Mouse (Mus musculus): ENCODE results near the gene Adam17. TPM values are rescaled to one million over a fixed set of nuclear protein-coding genes. Genes with fewer than 3 reads are reported as not detected.

Adam17 gene
- polyA plus RNA-seq (2015; fragmentation: Nextera tagmentation; extraction: Ambion mirVana): 27.6 and 28.4 TPM in 2 replicates

DNA sequence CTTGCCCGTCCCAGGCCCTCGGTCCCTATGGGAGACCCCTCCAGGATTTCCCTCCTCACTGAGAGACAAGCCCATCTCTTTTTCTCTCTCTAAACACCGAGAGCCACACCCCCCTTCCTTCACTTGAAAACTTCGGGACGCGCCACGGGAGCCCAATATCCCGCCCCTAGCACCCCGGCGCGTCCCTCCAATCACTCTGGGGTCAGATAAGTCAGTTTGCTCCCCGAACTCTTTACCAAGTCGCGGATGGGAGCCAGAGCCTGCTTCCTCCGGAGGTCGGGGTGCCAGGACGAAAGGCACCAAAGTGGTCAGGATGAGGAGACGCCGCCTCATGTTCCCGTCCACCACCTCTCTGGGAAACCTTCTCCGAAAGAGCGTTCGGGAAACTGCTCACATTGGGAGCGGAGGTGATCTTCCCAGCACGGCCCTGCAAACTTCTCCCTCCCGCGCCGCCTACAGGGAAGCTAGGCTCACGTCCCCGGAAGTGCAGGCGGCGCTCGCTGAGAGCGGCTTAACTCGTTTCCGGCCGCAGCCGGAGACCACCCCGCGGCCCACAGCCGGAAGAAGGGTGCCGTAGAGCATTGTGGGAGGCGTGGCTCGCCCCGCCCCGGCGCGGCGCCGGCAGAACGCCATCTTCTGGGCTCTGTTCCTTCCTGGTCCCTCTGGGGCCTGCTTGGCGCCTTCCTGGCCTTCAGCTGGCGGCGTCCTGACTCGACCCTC lies at the start of gene Adam17:
TSS of gene Adam17 (minus strand) at position 533 of the 720 bp plus-strand sequence.
- Histone ChIP-seq H3K4me3 (ENCODE audit: low read length) (peak within 1 kb of the TSS; percentile 82), H3K4me1 (ENCODE audit: control insufficient read depth, insufficient read depth, low read length) (0 out of 2 replicates have a peak, but pooled peaks cover 3% of the 10 kb centered on the region), H3K4me2 (ENCODE audit: low read depth, low read length) (peak within 1 kb of the TSS; percentile 69), H3K36me3 (ENCODE audit: control insufficient read depth, insufficient read depth, low read length) (no peaks in the 10 kb centered on the region), H3K27ac (ENCODE audit: low read length) (peak within 1 kb of the TSS; percentile 95), H3K9me3 (ENCODE audit: control insufficient read depth, low read length) (no peaks in the 10 kb centered on the region), H3K9ac (ENCODE audit: low read depth, low read length) (peak within 1 kb of the TSS; percentile 90), H3K27me3 (replicated peaks; ENCODE audit: control insufficient read depth, insufficient read depth, low read length) (no peaks in the 10 kb centered on the region)
- WGBS: under 1% methylated on average over 55 of the region's 55 CpGs
- peak; percentile 99 for ATAC-seq

- ATAC-seq: no peak
- peaks cover 2% of the 10 kb centered on the region; the same call in 1 of the 2 replicates for H3K36me3 ChIP-seq (ENCODE audit: control insufficient read depth, insufficient read depth, low read length)
- peak overlapping the region; percentile 89 for H3K4me3 ChIP-seq (ENCODE audit: low read length)
- peaks cover 20% of the 10 kb centered on the region for H3K4me1 ChIP-seq (ENCODE audit: control insufficient read depth, insufficient read depth, low read length)
- H3K27ac ChIP-seq (ENCODE audit: low read length): peak overlapping the region; percentile 80
- peak overlapping the region; percentile 66 for H3K9ac ChIP-seq (ENCODE audit: low read depth, low read length)
- no peaks in the 10 kb centered on the region for H3K27me3 ChIP-seq (replicated peaks; ENCODE audit: control insufficient read depth, insufficient read depth, low read length)
- H3K9me3 ChIP-seq (ENCODE audit: control insufficient read depth, low read length): no peaks in the 10 kb centered on the region
- WGBS: 28% methylated on average over 11 of the region's 11 CpGs
- peak overlapping the region; percentile 57 for H3K4me2 ChIP-seq (ENCODE audit: low read depth, low read length)
Observed at GRCm38 (mm10) chr12:21418621-21419131, 45.2 kb upstream of the Adam17 start.

DNA sequence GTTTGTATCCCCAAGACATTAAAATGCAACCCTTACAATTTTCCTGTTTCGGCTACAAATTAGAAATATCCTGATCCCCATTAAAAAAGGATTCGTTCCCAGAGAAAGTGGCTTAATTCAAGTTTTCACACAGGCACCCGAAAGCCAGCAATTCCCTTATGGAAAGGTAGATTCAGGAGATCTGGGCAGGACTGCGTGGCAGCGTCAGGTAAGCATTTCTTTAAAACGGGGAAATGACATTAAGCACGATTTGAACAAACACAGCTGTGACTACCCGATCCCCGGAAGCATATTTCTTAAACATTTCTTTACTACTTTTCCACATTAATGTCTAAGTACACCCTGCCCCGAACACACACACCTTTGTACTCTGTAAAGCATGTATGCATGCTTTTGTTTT lies 44.7 kb upstream of the Adam17 start:
- H3K4me1 ChIP-seq (ENCODE audit: control insufficient read depth, insufficient read depth, low read length): peaks cover 20% of the 10 kb centered on the region
- H3K36me3 ChIP-seq (ENCODE audit: control insufficient read depth, insufficient read depth, low read length): peaks cover 3% of the 10 kb centered on the region; the same call in 1 of the 2 replicates
- H3K27me3 ChIP-seq (replicated peaks; ENCODE audit: control insufficient read depth, insufficient read depth, low read length): no peaks in the 10 kb centered on the region
- H3K9ac ChIP-seq (ENCODE audit: low read depth, low read length): peak overlapping the region; percentile 66
- H3K4me2 ChIP-seq (ENCODE audit: low read depth, low read length): peak overlapping the region; percentile 57
- WGBS: 4% methylated on average over 10 of the region's 10 CpGs
- no peaks in the 10 kb centered on the region for H3K9me3 ChIP-seq (ENCODE audit: control insufficient read depth, low read length)
- peak overlapping the region; percentile 89 for H3K4me3 ChIP-seq (ENCODE audit: low read length)
- H3K27ac ChIP-seq (ENCODE audit: low read length): peak overlapping the region; percentile 80
- ATAC-seq: no peak

GRCm38 (mm10) chr12:21417100-21418070 lies 44.0 kb upstream of the Adam17 start, which contains the start of gene Ywhaq:
TSS of gene Ywhaq (minus strand) at chr12:21417637.
- H3K4me1 ChIP-seq (ENCODE audit: control insufficient read depth, insufficient read depth, low read length): peaks cover 20% of the 10 kb centered on the region

GRCm38 (mm10) chr12:21416506-21416905 lies 43.1 kb upstream of the Adam17 start:
- Histone ChIP-seq H3K4me3 (ENCODE audit: low read length) (peak overlapping the region; percentile 89), H3K4me1 (ENCODE audit: control insufficient read depth, insufficient read depth, low read length) (peaks cover 20% of the 10 kb centered on the region), H3K27ac (ENCODE audit: low read length) (peak overlapping the region; percentile 9; the same call in 1 of the 2 replicates), H3K9ac (ENCODE audit: low read depth, low read length) (peak overlapping the region; percentile 96), H3K4me2 (ENCODE audit: low read depth, low read length) (peak overlapping the region; percentile 72), H3K9me3 (ENCODE audit: control insufficient read depth, low read length) (no peaks in the 10 kb centered on the region), H3K36me3 (ENCODE audit: control insufficient read depth, insufficient read depth, low read length) (peaks cover 13% of the 10 kb centered on the region), H3K27me3 (replicated peaks; ENCODE audit: control insufficient read depth, insufficient read depth, low read length) (no peaks in the 10 kb centered on the region)
- WGBS: 0% methylated on average over 13 of the region's 15 CpGs
- no peak for ATAC-seq

More at GRCm38 (mm10) chr12:21417100-21418070, 44.0 kb upstream of the Adam17 start, which contains the start of gene Ywhaq:
- peak within 1 kb of the TSS; percentile 89 for H3K4me3 ChIP-seq (ENCODE audit: low read length)
- H3K36me3 ChIP-seq (ENCODE audit: control insufficient read depth, insufficient read depth, low read length): peaks cover 10% of the 10 kb centered on the region
- H3K9me3 ChIP-seq (ENCODE audit: control insufficient read depth, low read length): no peaks in the 10 kb centered on the region
- no peaks in the 10 kb centered on the region for H3K27me3 ChIP-seq (replicated peaks; ENCODE audit: control insufficient read depth, insufficient read depth, low read length)
- WGBS: under 1% methylated on average over 101 of the region's 103 CpGs
- H3K4me2 ChIP-seq (ENCODE audit: low read depth, low read length): peak within 1 kb of the TSS; percentile 72
- ATAC-seq: peak; percentile 99
- peak within 1 kb of the TSS; percentile 96 for H3K9ac ChIP-seq (ENCODE audit: low read depth, low read length)
- peak within 1 kb of the TSS; percentile 100 for H3K27ac ChIP-seq (ENCODE audit: low read length)

- 85% methylated on average over 2 of the region's 2 CpGs for WGBS
- ATAC-seq: no peak
- no peak overlapping the region for H3K4me3 ChIP-seq (ENCODE audit: low read length)
Observed at GRCm38 (mm10) chr12:21410620-21411019, 37.2 kb upstream of the Adam17 start.

DNA sequence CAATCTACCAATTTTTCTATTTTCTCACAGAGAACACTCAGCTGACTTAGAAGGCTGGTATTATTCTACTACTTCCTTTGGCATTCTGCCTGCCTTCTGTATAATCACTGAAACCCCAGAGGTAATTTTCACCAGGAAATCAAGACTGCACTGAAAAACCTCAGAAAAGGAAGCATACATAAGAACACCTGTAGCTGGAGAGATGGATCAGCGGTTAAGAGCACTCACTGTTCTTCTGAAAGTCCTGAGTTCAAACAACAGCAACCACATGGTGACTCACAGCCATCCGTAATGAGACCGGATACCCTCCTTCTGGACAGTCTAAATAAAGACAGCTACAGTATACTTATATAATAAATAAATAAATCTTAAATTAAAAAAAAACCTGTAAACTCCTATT lies 36.2 kb upstream of the Adam17 start:
- 96% methylated on average over 3 of the region's 3 CpGs for WGBS
- no peak overlapping the region for H3K4me2 ChIP-seq (ENCODE audit: low read depth, low read length)
- no peaks in the 10 kb centered on the region for H3K27me3 ChIP-seq (replicated peaks; ENCODE audit: control insufficient read depth, insufficient read depth, low read length)
- H3K4me1 ChIP-seq (ENCODE audit: control insufficient read depth, insufficient read depth, low read length): no peaks in the 10 kb centered on the region
- no peak for ATAC-seq
- peaks cover 28% of the 10 kb centered on the region for H3K36me3 ChIP-seq (ENCODE audit: control insufficient read depth, insufficient read depth, low read length)
- no peak overlapping the region for H3K9ac ChIP-seq (ENCODE audit: low read depth, low read length)
- no peaks in the 10 kb centered on the region for H3K9me3 ChIP-seq (ENCODE audit: control insufficient read depth, low read length)
- H3K27ac ChIP-seq (ENCODE audit: low read length): no peak overlapping the region
- no peak overlapping the region for H3K4me3 ChIP-seq (ENCODE audit: low read length)

More at GRCm38 (mm10) chr12:21410620-21411019, 37.2 kb upstream of the Adam17 start:
- Histone ChIP-seq H3K36me3 (ENCODE audit: control insufficient read depth, insufficient read depth, low read length) (peaks cover 30% of the 10 kb centered on the region), H3K9me3 (ENCODE audit: control insufficient read depth, low read length) (no peaks in the 10 kb centered on the region), H3K9ac (ENCODE audit: low read depth, low read length) (no peak overlapping the region), H3K27me3 (replicated peaks; ENCODE audit: control insufficient read depth, insufficient read depth, low read length) (no peaks in the 10 kb centered on the region), H3K27ac (ENCODE audit: low read length) (no peak overlapping the region), H3K4me2 (ENCODE audit: low read depth, low read length) (no peak overlapping the region), H3K4me1 (ENCODE audit: control insufficient read depth, insufficient read depth, low read length) (peaks cover 10% of the 10 kb centered on the region; the same call in 1 of the 2 replicates)

GRCm38 (mm10) chr12:21408789-21409367 lies 35.4 kb upstream of the Adam17 start:
- H3K27me3 ChIP-seq (replicated peaks; ENCODE audit: control insufficient read depth, insufficient read depth, low read length): no peaks in the 10 kb centered on the region
- 85% methylated on average over 2 of the region's 2 CpGs for WGBS
- no peak overlapping the region for H3K4me3 ChIP-seq (ENCODE audit: low read length)
- H3K27ac ChIP-seq (ENCODE audit: low read length): no peak overlapping the region
- no peaks in the 10 kb centered on the region for H3K4me1 ChIP-seq (ENCODE audit: control insufficient read depth, insufficient read depth, low read length)
- peaks cover 28% of the 10 kb centered on the region for H3K36me3 ChIP-seq (ENCODE audit: control insufficient read depth, insufficient read depth, low read length)
- H3K9me3 ChIP-seq (ENCODE audit: control insufficient read depth, low read length): no peaks in the 10 kb centered on the region
- peak; percentile 80 for ATAC-seq
- H3K9ac ChIP-seq (ENCODE audit: low read depth, low read length): no peak overlapping the region
- H3K4me2 ChIP-seq (ENCODE audit: low read depth, low read length): no peak overlapping the region

All from intestine, embryonic 16.5 days (tissue).